ENCODE assay signal across 8 mouse cellular contexts in genomic region chr11:69966006-69966859, GRCm38 (mm10). TPM values are rescaled to one million over a fixed set of nuclear protein-coding genes. Genes with fewer than 3 reads are reported as not detected.
DNase-seq lines count a peak whose midpoint lies in the region; ATAC-seq and TF ChIP-seq lines count a peak whose summit lies in the region.

No protein-coding gene starts in this region.

- peaks cover 30% of the 10 kb centered on the region for H3K36me3 ChIP-seq in forebrain, embryonic 13.5 days (ENCODE audit: poor library complexity, severe bottlenecking)
- H3K36me3 ChIP-seq in intestine, postnatal 0 days (ENCODE audit: control insufficient read depth, insufficient read depth) = peaks cover 11% of the 10 kb centered on the region
- H3K36me3 ChIP-seq in lung, embryonic 15.5 days = peaks cover 25% of the 10 kb centered on the region

- DNase-seq in kidney, adult 11 months = peak; percentile 60
- DNase-seq in kidney, adult 9 months = no peak
- peak; percentile 36 for DNase-seq in retina, postnatal 7 days (ENCODE audit: low read depth, low spot score)
- no peak for DNase-seq in left cerebral cortex, adult 9 months (ENCODE audit: low spot score in 2 of 2)
- no peak for DNase-seq in right cerebral cortex, adult 18-20 months

- no peak for ATAC-seq in forebrain, embryonic 13.5 days
- ATAC-seq in intestine, postnatal 0 days = peak; percentile 69
- 0 out of 2 replicates have a peak, but pooled peaks have one; percentile 52 for ATAC-seq in lung, embryonic 15.5 days (ENCODE audit: borderline replicate concordance, extremely low read depth, low FRiP score, low TSS enrichment)

- no peak overlapping the region for H3K27ac ChIP-seq in forebrain, embryonic 13.5 days
- H3K27ac ChIP-seq in intestine, postnatal 0 days (ENCODE audit: low read depth, low read length) = peak overlapping the region; percentile 96
- peak overlapping the region; percentile 71 for H3K27ac ChIP-seq in lung, embryonic 15.5 days

- H3K4me1 ChIP-seq in forebrain, embryonic 13.5 days = peaks cover 10% of the 10 kb centered on the region
- no peaks in the 10 kb centered on the region for H3K4me1 ChIP-seq in intestine, postnatal 0 days (replicated peaks; ENCODE audit: control insufficient read depth, insufficient read depth, low read length)
- H3K4me1 ChIP-seq in lung, embryonic 15.5 days = peaks cover 8% of the 10 kb centered on the region; the same call in 1 of the 2 replicates

- H3K4me2 ChIP-seq in forebrain, embryonic 13.5 days = peak overlapping the region; percentile 52
- peak overlapping the region; percentile 70 for H3K4me2 ChIP-seq in intestine, postnatal 0 days (replicated peaks; ENCODE audit: low read depth)
- peak overlapping the region; percentile 61 for H3K4me2 ChIP-seq in lung, embryonic 15.5 days

- H3K27me3 ChIP-seq in forebrain, embryonic 13.5 days = peaks cover 74% of the 10 kb centered on the region
- 0 out of 2 replicates have a peak, but pooled peaks cover 4% of the 10 kb centered on the region for H3K27me3 ChIP-seq in intestine, postnatal 0 days (replicated peaks; ENCODE audit: control insufficient read depth, insufficient read depth, low read length)
- H3K27me3 ChIP-seq in lung, embryonic 15.5 days = peaks cover 63% of the 10 kb centered on the region

- H3K4me3 ChIP-seq in forebrain, embryonic 13.5 days = peak overlapping the region; percentile 31
- H3K4me3 ChIP-seq in intestine, postnatal 0 days (ENCODE audit: low read depth, low read length) = peak overlapping the region; percentile 68
- H3K4me3 ChIP-seq in lung, embryonic 15.5 days = peak overlapping the region; percentile 54

- no peaks in the 10 kb centered on the region for H3K9me3 ChIP-seq in forebrain, embryonic 13.5 days (replicated peaks)
- no peaks in the 10 kb centered on the region for H3K9me3 ChIP-seq in intestine, postnatal 0 days (ENCODE audit: control insufficient read depth)
- no peaks in the 10 kb centered on the region for H3K9me3 ChIP-seq in lung, embryonic 15.5 days

- no peak for TF ChIP-seq CTCF in intestine, postnatal 0 days (IDR thresholded peaks at IDR 0.05; ENCODE audit: low read depth)

- 1% methylated on average over 55 of the region's 59 CpGs for WGBS in forebrain, embryonic 13.5 days
- 1% methylated on average over 59 of the region's 59 CpGs for WGBS in intestine, postnatal 0 days
- WGBS in lung, embryonic 15.5 days = 2% methylated on average over 59 of the region's 59 CpGs

- peak overlapping the region; percentile 53 for H3K9ac ChIP-seq in forebrain, embryonic 13.5 days
- H3K9ac ChIP-seq in intestine, postnatal 0 days (ENCODE audit: low read depth, low read length) = peak overlapping the region; percentile 90
- peak overlapping the region; percentile 54 for H3K9ac ChIP-seq in lung, embryonic 15.5 days

RNA-seq across cellular contexts. Expression of gene Cldn7, which starts 1.7 kb away (rescaled TPM):
- polyA plus RNA-seq in forebrain, embryonic 13.5 days (2015; fragmentation: Nextera tagmentation; extraction: Ambion mirVana) = 0.59 and 1.4 TPM in 2 replicates
- polyA plus RNA-seq in intestine, postnatal 0 days (2015; fragmentation: Nextera tagmentation; extraction: Ambion mirVana) = 1,243 and 1,341 TPM in 2 replicates
- 154 and 170 TPM in 2 replicates for polyA plus RNA-seq in lung, embryonic 15.5 days (2015; fragmentation: Nextera tagmentation; extraction: Ambion mirVana)

RNA-seq across cellular contexts. Expression of gene Ctdnep1, which starts 14.7 kb away (rescaled TPM):
- polyA plus RNA-seq in forebrain, embryonic 13.5 days (2015; fragmentation: Nextera tagmentation; extraction: Ambion mirVana) = 21.1 and 24.3 TPM in 2 replicates
- 23.2 and 24.1 TPM in 2 replicates for polyA plus RNA-seq in intestine, postnatal 0 days (2015; fragmentation: Nextera tagmentation; extraction: Ambion mirVana)
- polyA plus RNA-seq in lung, embryonic 15.5 days (2015; fragmentation: Nextera tagmentation; extraction: Ambion mirVana) = 22.3 and 25.4 TPM in 2 replicates

RNA-seq across cellular contexts. Expression of gene Elp5, which starts 16.1 kb away (rescaled TPM):
- 157 and 164 TPM in 2 replicates for polyA plus RNA-seq in forebrain, embryonic 13.5 days (2015; fragmentation: Nextera tagmentation; extraction: Ambion mirVana)
- 56.8 and 57.7 TPM in 2 replicates for polyA plus RNA-seq in intestine, postnatal 0 days (2015; fragmentation: Nextera tagmentation; extraction: Ambion mirVana)
- polyA plus RNA-seq in lung, embryonic 15.5 days (2015; fragmentation: Nextera tagmentation; extraction: Ambion mirVana) = 106 and 111 TPM in 2 replicates

RNA-seq across cellular contexts. Expression of gene Slc2a4, which starts 18.2 kb away (rescaled TPM):
- 9.3 and 12.6 TPM in 2 replicates for polyA plus RNA-seq in forebrain, embryonic 13.5 days (2015; fragmentation: Nextera tagmentation; extraction: Ambion mirVana)
- 18.3 and 18.7 TPM in 2 replicates for polyA plus RNA-seq in intestine, postnatal 0 days (2015; fragmentation: Nextera tagmentation; extraction: Ambion mirVana)
- polyA plus RNA-seq in lung, embryonic 15.5 days (2015; fragmentation: Nextera tagmentation; extraction: Ambion mirVana) = 18.0 and 20.6 TPM in 2 replicates

RNA-seq across cellular contexts. Expression of gene Gabarap, which starts 24.7 kb away (rescaled TPM):
- 598 and 670 TPM in 2 replicates for polyA plus RNA-seq in forebrain, embryonic 13.5 days (2015; fragmentation: Nextera tagmentation; extraction: Ambion mirVana)
- 1,065 and 1,136 TPM in 2 replicates for polyA plus RNA-seq in intestine, postnatal 0 days (2015; fragmentation: Nextera tagmentation; extraction: Ambion mirVana)
- polyA plus RNA-seq in lung, embryonic 15.5 days (2015; fragmentation: Nextera tagmentation; extraction: Ambion mirVana) = 453 and 455 TPM in 2 replicates

Comparison
In these comparisons a context has a peak if more than half of its experiments do, and no peak if none do; other contexts are left out.
1. DNase-seq: peak in kidney, adult 11 months (single experiment) and retina, postnatal 7 days (single experiment); none in kidney, adult 9 months (single experiment), left cerebral cortex, adult 9 months (0 of 2) and right cerebral cortex, adult 18-20 months (single experiment).
2. RNA of gene Cldn7, which starts 1.7 kb away (polyA plus RNA-seq): 1,243 to 1,341 TPM in intestine, postnatal 0 days and 154 to 170 TPM in lung, embryonic 15.5 days; 0.59 to 1.4 TPM in forebrain, embryonic 13.5 days; every median in the first group is over 10 times any median in the second.
3. Peak in every context shown above with its lines, with median percentiles within 50 percentile points of each other: H3K4me2 ChIP-seq, H3K4me3 ChIP-seq and H3K9ac ChIP-seq.